Mouse (Mus musculus) right cerebral cortex, postnatal 25 days (tissue): ENCODE data around the gene Morn3.
A peak's percentile ranks its signal among the peaks of the same experiment; 100 is the strongest.

Experiments used
- DNase-seq: peaks from one replicate; pipeline ENCODE4 v3.0.0; 2022

Morn3 gene

DNA sequence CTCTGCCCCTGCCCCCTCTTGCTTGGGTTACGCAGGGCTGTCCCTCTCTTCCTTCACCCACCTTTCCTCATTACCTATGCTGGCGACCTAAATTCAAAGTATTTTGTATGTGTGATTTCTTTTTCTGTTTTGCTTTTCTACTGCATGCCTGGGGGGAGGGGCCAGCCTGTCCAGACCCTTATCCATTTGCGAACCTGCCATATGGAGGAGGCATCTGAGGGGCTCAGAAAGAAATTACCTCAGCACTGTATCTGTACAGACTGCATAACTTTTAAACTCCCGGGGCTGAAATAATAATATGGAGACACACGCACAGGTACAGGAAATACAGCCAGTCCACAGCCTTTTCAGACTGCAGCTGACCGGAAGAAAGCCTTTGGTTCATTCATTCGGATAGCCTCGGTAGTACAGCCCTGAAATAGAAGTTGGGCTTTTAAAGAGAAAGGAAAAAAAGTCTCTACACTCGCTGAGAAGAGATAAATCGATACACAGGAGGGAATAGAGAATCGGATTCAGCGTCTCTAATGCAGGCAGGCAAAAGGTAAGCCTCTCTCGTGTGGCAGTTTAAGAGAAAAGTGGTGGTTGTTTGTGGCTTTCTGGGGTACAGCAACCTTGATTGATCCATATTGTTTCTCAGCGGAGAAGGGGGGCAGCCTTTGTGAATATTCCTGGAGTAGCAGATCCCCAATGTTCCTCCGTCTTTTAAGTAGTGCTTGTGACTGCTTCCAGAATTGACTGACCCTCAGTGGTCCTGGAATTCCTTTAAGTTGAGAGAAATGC is 57.1 kb downstream of the Morn3 start, which contains the start of gene Kdm2b:
TSS of gene Kdm2b (minus strand) at position 273 of the 780 bp plus-strand sequence.
- no peak for DNase-seq

DNA sequence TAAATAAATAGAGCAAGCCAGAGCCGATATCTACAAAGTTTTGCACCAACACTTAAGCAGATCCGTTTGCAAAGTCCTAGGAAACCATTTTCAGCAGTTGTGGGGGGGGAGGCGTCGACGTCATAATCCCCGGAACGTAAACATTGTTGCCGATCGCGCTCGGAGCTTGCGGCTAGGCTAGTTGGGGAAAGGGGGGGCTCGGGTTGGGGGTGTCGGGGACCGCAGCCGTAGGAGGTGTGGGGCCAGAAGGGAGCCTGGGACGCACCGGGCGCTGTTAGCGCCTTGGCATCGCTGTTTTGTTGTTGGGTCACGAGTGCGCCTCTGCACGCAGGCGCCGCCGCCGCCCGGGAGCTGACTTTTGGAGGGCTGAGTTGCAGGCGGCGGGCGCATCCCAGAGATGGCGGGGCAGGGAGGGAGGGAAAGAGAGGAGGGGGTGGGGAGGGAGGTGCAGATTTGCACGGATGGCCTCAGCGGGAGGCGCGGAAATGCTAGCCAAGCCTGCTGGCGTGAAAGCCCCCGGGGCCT is 57.8 kb downstream of the Morn3 start:
- DNase-seq = peak; percentile 76

- peak; percentile 68 for DNase-seq
These were observed 58.6 kb downstream of the Morn3 start for GRCm38 (mm10) chr5:122988021-122988751.

DNA sequence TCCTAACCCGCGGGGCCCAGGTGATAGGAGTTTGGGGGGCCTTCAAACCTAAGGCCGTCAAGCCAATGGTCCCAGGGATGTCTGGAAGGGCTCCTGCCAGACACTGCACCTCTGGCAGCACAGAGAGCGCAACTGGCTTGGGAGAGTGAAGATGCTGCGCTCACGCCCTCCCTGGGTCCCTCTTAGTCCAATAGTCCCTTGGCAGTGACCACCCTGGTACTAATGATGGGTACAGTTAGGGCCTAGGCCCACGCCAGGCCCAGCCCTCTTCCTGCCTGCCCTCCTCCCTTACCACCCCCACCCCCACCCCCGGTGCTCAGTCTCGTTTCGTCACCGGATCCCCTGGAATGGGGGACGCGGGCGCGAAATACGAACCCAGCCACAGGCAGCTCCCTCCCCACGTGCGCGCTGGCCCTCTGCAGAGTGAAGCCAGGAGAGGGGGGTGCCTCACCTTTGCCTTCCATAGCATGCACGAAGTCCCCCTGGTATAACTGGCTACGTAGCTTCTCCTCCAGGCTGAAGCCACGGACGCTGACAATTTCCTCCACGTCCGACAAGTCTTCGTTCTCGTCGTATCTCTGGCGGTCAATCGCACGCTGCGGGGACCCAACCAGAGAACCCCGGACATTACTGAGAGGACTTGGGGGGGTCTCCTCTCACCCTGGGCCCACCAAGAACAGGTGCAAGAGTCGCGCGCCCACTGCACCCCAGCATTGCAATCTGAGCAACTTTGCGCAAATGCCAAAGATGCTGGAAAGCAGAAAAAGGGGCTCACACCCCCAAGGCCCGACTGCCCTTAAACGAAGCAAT is 59.4 kb downstream of the Morn3 start:
- peak; percentile 51 for DNase-seq

GRCm38 (mm10) chr5:122986091-122986493 is 60.7 kb downstream of the Morn3 start:
- no peak for DNase-seq
